Mouse (Mus musculus) liver, embryonic 12.5 days (tissue): ENCODE results near the gene Plaur. TPM values are rescaled to one million over a fixed set of nuclear protein-coding genes. Genes with fewer than 3 reads are reported as not detected.
"Not testable (repeated sequence)": the region's sequence is repeated elsewhere in the genome, so short reads cannot be mapped to it uniquely, and the experiment has no call there.

Experiments used
- ATAC-seq: fragments of 200-750 bp; cut with Nextera tagmentation; 2 replicates; pipeline ENCODE4 v1.8.0; 2017; ENCODE audit warnings: moderate number of reproducible peaks, mild to moderate bottlenecking, moderate library complexity
- H3K27ac ChIP-seq: fragments of 300-500 bp; sonication (generic); 2 replicates; pipeline ENCODE4 v1.5.1; 2016; ENCODE audit warnings: mild to moderate bottlenecking
- H3K27me3 ChIP-seq: fragments of 300-500 bp; sonication (generic); replicated peaks from 2 replicates; pipeline ENCODE4 v1.6.1; 2016; ENCODE audit warnings: mild to moderate bottlenecking, moderate library complexity
- H3K36me3 ChIP-seq: fragments of 300-500 bp; sonication (generic); 2 replicates; pipeline ENCODE4 v1.6.1; 2016; ENCODE audit warnings: mild to moderate bottlenecking, moderate library complexity
- H3K4me1 ChIP-seq: fragments of 300-500 bp; sonication (generic); 2 replicates; pipeline ENCODE4 v1.6.1; 2016
- H3K4me2 ChIP-seq: fragments of 300-500 bp; sonication (generic); 2 replicates; pipeline ENCODE4 v1.6.1; 2016; ENCODE audit warnings: mild to moderate bottlenecking, moderate library complexity
- H3K4me3 ChIP-seq: fragments of 300-500 bp; sonication (generic); 2 replicates; pipeline ENCODE4 v1.5.1; 2016; ENCODE audit warnings: mild to moderate bottlenecking, moderate library complexity
- H3K9ac ChIP-seq: fragments of 300-500 bp; sonication (generic); 2 replicates; pipeline ENCODE4 v1.6.1; 2016; ENCODE audit warnings: mild to moderate bottlenecking, moderate library complexity
- H3K9me3 ChIP-seq: fragments of 300-500 bp; sonication (generic); replicated peaks from 2 replicates; pipeline ENCODE4 v1.6.1; 2016; ENCODE audit warnings: mild to moderate bottlenecking, moderate library complexity
- WGBS: fragments of 180-500 bp; shearing (Covaris S2); methylation state at CpG from one replicate; pipeline ENCODE4 v1.1.7; 2016; ENCODE audit not compliant: insufficient replicate concordance; 5-methylcytosine and 5-hydroxymethylcytosine counted together
- polyA plus RNA-seq: library from polyadenylated mRNA; unstranded; fragments of >200 nt; fragmentation: Nextera tagmentation; extraction: Ambion mirVana; gene quantifications from 2 replicates; pipeline ENCODE4 v1.2.1, GENCODE M21; 2016

The Plaur gene
- polyA plus RNA-seq, 1 experiment from 2014 or later: 2.8 TPM

- peak within 1 kb of the TSS; percentile 57 for H3K9ac ChIP-seq
- peaks cover 15% of the 10 kb centered on the region for H3K4me1 ChIP-seq
- H3K27me3 ChIP-seq: peaks cover 86% of the 10 kb centered on the region
- H3K9me3 ChIP-seq: no peaks in the 10 kb centered on the region; the same call in 1 of the 2 replicates
- WGBS: under 1% methylated on average over 78 of the region's 83 CpGs
- no peaks in the 10 kb centered on the region for H3K36me3 ChIP-seq
- H3K4me2 ChIP-seq: peak within 1 kb of the TSS; percentile 78
- H3K27ac ChIP-seq: no peak within 1 kb of the TSS
- peak; percentile 74 for ATAC-seq
- peak within 1 kb of the TSS; percentile 61 for H3K4me3 ChIP-seq
Measured at GRCm38 (mm10) chr7:24481474-24482207, 19.4 kb downstream of the Plaur start, which contains the start of gene Cadm4. Cadm4 (plus strand) TSS chr7:24482023.

DNA sequence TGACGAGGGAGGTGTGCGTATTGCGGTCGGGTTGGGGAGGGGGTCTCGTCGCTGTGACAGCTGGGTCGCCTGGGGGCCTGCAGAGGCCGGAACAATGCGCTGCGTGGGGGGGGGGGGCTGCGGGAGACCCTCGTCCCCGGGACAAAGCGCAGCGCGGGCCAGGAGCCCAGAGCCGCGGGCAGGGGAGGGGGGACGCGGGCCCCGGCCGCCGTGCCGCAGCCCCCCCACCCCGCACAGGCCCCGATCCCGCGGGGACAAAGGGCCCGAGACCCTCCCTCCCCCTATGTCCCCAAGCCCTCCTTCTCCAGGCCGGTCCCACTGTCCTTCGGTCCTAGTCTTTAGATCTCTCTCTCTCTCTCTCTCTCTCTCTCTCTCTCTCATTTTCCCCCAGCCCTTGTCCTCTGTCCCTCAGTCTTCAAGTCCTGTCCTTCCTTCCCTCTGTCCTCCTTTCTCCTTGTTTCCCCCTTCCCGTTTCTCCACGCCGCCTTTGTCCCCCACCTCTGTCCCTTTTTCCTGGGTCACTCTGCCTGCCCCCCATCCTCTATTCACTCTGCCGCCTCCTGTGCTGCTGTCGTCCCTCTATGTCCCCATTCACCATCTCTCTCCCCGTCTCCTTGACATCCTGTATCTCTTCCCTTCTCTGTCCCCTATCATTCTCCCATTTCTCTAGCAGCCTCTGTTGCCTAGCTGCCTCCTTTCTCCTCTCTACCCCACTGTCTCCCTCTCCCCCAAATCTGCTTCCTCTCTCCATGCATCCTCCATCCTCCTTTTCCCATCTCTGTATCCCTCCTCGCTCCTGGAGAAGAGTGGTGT lies 20.1 kb downstream of the Plaur start:
- peaks cover 93% of the 10 kb centered on the region for H3K27me3 ChIP-seq
- ATAC-seq: no peak; the same call in 1 of the 2 replicates
- WGBS: 3% methylated on average over 17 of the region's 38 CpGs
- peak overlapping the region; percentile 61 for H3K4me3 ChIP-seq
- no peak overlapping the region for H3K27ac ChIP-seq
- peak overlapping the region; percentile 57 for H3K9ac ChIP-seq
- no peaks in the 10 kb centered on the region; the same call in 1 of the 2 replicates for H3K9me3 ChIP-seq
- no peaks in the 10 kb centered on the region for H3K36me3 ChIP-seq
- peaks cover 21% of the 10 kb centered on the region for H3K4me1 ChIP-seq
- H3K4me2 ChIP-seq: peak overlapping the region; percentile 78

DNA sequence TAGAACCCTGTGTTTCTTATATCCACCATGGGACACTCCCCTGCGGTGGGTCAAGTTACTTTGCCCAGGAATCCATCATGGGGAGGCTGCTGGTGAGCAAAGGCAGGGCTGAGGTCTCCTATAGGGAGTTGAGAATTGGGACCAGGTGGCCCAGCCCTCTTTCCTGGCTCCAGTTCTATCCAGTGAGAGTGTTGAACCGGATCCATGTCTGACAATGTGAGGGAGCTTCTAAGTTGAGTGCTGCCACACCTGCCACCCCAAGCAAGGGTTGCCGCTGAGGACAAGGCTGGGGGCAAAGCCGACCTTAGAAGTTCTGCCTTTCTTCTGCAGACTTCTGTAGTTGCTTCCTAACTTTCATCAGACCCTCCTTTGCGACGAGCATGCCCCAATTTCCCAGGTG lies 21.0 kb downstream of the Plaur start:
- Histone ChIP-seq H3K27me3 (peaks cover 90% of the 10 kb centered on the region), H3K4me1 (peaks cover 21% of the 10 kb centered on the region)
- H3K9me3 ChIP-seq, H3K36me3 ChIP-seq, H3K4me2 ChIP-seq, H3K9ac ChIP-seq, H3K4me3 ChIP-seq, H3K27ac ChIP-seq, ATAC-seq: not testable (repeated sequence)
- WGBS: 37% methylated on average over 6 of the region's 6 CpGs

GRCm38 (mm10) chr7:24485481-24485880 lies 23.2 kb downstream of the Plaur start:
- H3K4me3 ChIP-seq: no peak overlapping the region
- no peaks in the 10 kb centered on the region for H3K9me3 ChIP-seq
- H3K9ac ChIP-seq: no peak overlapping the region
- H3K27ac ChIP-seq: no peak overlapping the region
- no peak overlapping the region for H3K4me2 ChIP-seq
- peaks cover 73% of the 10 kb centered on the region for H3K27me3 ChIP-seq
- 64% methylated on average over 9 of the region's 9 CpGs for WGBS
- ATAC-seq: no peak
- H3K4me1 ChIP-seq: peaks cover 21% of the 10 kb centered on the region
- no peaks in the 10 kb centered on the region for H3K36me3 ChIP-seq

GRCm38 (mm10) chr7:24486654-24487130 lies 24.4 kb downstream of the Plaur start:
- H3K9me3 ChIP-seq: no peaks in the 10 kb centered on the region
- H3K27ac ChIP-seq: no peak overlapping the region
- 45% methylated on average over 9 of the region's 9 CpGs for WGBS
- 0 out of 2 replicates have a peak, but pooled peaks have one; percentile 22 for ATAC-seq
- no peak overlapping the region for H3K4me3 ChIP-seq
- H3K27me3 ChIP-seq: peaks cover 64% of the 10 kb centered on the region
- H3K9ac ChIP-seq: no peak overlapping the region
- no peaks in the 10 kb centered on the region for H3K36me3 ChIP-seq
- no peak overlapping the region for H3K4me2 ChIP-seq
- peaks cover 13% of the 10 kb centered on the region for H3K4me1 ChIP-seq

DNA sequence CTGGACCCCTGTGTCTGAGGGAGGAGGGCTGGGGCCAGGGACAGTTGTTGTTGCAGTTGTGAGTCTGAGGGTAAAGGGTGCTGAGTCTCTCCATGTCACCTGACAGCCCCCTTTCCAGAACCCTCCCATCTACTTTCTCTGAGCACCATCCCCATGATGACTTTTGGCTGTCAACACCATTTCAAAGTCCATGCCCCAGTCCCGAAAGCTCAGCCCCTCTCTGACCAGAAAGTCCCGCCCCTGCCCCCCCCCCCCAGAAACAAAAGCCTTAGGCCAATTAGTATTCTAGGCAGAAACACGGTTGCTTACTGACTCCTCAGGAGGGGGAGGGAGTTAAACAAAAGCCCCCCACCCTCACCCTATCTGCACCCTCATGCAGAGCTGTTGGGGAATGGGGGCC lies 25.1 kb downstream of the Plaur start:
- Histone ChIP-seq H3K9ac (0 out of 2 replicates have a peak overlapping the region, but pooled peaks have one; percentile 14), H3K27ac (no peak overlapping the region), H3K4me2 (no peak overlapping the region), H3K4me1 (peaks cover 7% of the 10 kb centered on the region; the same call in 1 of the 2 replicates), H3K4me3 (no peak overlapping the region), H3K9me3 (no peaks in the 10 kb centered on the region), H3K27me3 (peaks cover 57% of the 10 kb centered on the region), H3K36me3 (no peaks in the 10 kb centered on the region)
- ATAC-seq: peak; percentile 40
- WGBS: 25% methylated on average over 3 of the region's 3 CpGs

DNA sequence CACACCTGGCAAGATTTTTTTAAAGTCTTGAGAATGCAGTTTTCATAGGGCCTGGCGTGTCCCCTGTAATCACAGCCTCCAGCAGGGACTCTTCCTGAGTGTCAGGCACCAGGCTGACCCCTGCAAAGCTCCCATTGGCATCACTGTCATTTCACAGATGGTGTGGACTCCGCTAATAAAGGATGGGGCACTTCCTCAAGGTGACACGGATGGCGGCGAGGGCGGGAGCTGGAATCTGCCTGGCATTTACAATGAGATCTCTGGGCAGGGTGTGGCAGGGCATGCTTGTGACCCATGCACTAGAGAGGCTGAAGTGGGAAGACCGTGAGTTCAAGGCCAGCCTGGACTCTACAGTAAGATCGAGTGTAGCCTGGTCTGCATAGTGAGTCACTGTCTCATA lies 26.0 kb downstream of the Plaur start:
- H3K9ac ChIP-seq: no peak overlapping the region
- no peaks in the 10 kb centered on the region for H3K36me3 ChIP-seq
- no peak overlapping the region for H3K4me2 ChIP-seq
- H3K9me3 ChIP-seq: no peaks in the 10 kb centered on the region
- no peak overlapping the region for H3K27ac ChIP-seq
- H3K4me3 ChIP-seq: no peak overlapping the region
- H3K27me3 ChIP-seq: peaks cover 48% of the 10 kb centered on the region
- 81% methylated on average over 8 of the region's 8 CpGs for WGBS
- peaks cover 7% of the 10 kb centered on the region; the same call in 1 of the 2 replicates for H3K4me1 ChIP-seq
- ATAC-seq: no peak

DNA sequence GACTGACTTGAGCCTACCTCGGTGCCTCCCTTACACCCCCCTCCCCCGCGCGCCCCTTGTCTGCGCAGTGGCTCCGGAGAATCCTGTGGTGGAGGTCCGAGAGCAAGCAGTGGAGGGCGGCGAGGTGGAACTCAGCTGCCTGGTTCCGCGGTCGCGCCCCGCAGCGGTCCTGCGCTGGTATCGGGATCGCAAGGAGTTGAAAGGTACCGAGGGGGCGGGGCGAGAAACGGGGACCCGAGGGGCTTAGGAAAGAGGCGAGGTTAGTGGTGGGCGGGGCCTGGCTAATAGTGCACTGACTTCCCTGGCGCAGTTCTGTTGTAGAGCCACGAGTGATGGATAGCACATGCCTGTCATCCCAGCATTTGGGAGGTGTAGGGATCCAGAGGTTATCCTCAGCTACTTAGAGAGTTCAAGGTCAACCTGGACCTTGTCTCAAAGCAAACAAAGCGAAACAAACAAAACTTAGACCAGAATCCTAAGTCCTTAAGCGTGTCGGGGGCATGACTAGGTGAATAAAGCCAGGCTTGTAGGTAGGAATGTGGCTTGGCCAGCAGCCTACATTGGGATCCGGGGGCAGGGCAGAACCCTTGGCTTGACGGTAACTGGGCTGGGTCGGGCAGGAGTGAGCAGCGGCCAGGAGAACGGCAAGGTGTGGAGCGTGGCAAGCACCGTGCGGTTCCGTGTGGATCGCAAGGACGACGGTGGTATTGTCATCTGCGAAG lies 37.7 kb downstream of the Plaur start:
- Histone ChIP-seq H3K27me3 (peaks cover 86% of the 10 kb centered on the region), H3K36me3 (no peaks in the 10 kb centered on the region), H3K4me1 (peaks cover 21% of the 10 kb centered on the region), H3K9ac (no peak overlapping the region), H3K4me2 (peak overlapping the region; percentile 52), H3K9me3 (peaks cover 7% of the 10 kb centered on the region; the same call in 1 of the 2 replicates), H3K4me3 (peak overlapping the region; percentile 18; the same call in 1 of the 2 replicates), H3K27ac (no peak overlapping the region)
- WGBS: 9% methylated on average over 43 of the region's 43 CpGs
- no peak for ATAC-seq

DNA sequence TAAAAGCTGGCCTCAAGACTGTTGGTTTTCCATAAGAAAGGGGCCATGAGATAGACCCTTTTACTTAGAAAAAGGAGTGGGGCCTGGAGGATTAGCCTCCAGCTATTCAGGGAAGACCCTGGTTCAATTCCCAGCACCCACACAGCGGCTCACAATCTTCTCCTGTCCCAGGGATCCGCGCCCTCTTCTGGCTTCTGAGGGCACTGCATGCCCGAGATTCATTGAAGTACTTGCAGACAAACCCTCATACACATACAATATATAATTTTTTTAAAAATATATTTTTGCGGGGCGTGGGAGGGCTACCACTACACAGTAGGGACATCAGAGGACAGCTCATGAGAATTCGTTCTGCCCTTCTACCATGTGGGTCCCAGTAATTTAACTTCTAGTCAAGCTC lies 38.6 kb downstream of the Plaur start:
- no peak overlapping the region for H3K4me2 ChIP-seq
- no peak for ATAC-seq
- no peak overlapping the region for H3K27ac ChIP-seq
- peaks cover 7% of the 10 kb centered on the region; the same call in 1 of the 2 replicates for H3K9me3 ChIP-seq
- H3K4me3 ChIP-seq: no peak overlapping the region
- no peaks in the 10 kb centered on the region for H3K36me3 ChIP-seq
- WGBS: 16% methylated on average over 7 of the region's 7 CpGs
- H3K9ac ChIP-seq: no peak overlapping the region
- H3K4me1 ChIP-seq: peaks cover 30% of the 10 kb centered on the region
- H3K27me3 ChIP-seq: peaks cover 95% of the 10 kb centered on the region

GRCm38 (mm10) chr7:24501492-24501891 lies 39.2 kb downstream of the Plaur start:
- H3K4me1 ChIP-seq: peaks cover 36% of the 10 kb centered on the region
- no peak overlapping the region for H3K4me3 ChIP-seq
- H3K4me2 ChIP-seq: no peak overlapping the region
- no peak for ATAC-seq
- peaks cover 7% of the 10 kb centered on the region; the same call in 1 of the 2 replicates for H3K9me3 ChIP-seq
- H3K27me3 ChIP-seq: peaks cover 95% of the 10 kb centered on the region
- WGBS: 25% methylated on average over 21 of the region's 21 CpGs
- H3K27ac ChIP-seq: no peak overlapping the region
- no peaks in the 10 kb centered on the region for H3K36me3 ChIP-seq
- H3K9ac ChIP-seq: no peak overlapping the region

DNA sequence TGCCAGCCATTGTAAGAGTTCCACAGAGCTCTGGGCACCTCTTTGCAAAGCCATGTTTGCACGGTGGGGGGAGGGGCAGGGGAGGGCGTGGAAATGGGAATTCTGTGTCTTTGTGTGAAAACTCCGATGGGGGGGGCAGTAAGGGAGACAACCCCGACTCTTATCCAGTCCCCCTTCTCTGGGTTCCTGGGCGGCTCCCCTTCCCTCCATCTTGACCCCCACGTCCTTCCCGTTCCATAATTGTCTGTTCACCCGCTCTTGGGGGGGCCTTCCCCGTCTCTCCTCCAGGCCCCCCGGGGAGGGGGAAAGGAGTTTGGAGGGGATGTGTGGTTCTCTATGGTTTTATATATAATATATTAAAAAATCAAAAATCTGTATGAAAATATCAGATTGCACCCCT lies 41.7 kb downstream of the Plaur start:
- Histone ChIP-seq H3K27ac (no peak overlapping the region), H3K27me3 (peaks cover 70% of the 10 kb centered on the region), H3K4me2 (peak overlapping the region; percentile 32; the same call in 1 of the 2 replicates), H3K9me3 (peaks cover 7% of the 10 kb centered on the region; the same call in 1 of the 2 replicates), H3K36me3 (no peaks in the 10 kb centered on the region), H3K4me1 (peaks cover 53% of the 10 kb centered on the region), H3K4me3 (no peak overlapping the region), H3K9ac (no peak overlapping the region)
- ATAC-seq: no peak
- 9% methylated on average over 8 of the region's 10 CpGs for WGBS
